Mouse (Mus musculus): ENCODE data around the gene Pgbd5.

DNA sequence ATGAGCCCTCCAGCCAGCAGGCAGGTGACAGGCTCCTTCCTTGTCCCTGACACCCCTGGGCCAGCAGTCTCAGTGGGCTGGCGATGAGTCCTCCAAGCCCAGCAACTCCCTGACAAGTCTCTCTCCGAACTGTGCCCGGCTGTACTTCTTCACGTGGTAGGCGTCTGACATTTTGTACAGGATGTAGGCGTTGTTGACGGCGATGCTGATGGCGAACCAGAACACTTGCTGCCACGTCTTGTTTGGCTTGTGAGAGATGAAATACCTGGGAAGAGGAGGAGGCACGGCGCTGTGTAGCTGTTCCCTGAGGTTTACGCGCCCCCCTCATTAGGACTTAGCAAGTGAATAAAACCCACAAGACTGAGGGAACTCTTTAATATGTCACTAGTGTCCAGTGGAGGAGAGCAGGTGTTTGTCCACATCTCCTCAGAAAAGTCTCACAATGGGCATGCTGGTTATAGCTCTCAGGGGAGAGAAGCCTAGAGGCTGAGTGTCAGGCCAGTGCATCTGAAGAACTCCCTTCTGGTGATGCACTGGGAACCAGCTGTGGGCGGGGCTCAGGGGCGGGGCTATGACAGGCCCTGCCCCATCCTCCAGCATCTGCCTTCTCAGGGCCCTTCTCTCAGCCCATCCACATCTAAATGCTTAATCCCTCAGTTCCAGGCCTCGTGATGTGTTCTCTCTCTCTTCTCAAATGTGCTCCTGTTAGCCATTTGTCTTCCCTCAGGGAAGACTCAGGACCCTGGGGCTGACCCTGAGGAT lies 68.9 kb downstream of the Pgbd5 start:
- TF ChIP-seq CTCF (IDR thresholded peaks at IDR 0.05; ENCODE audit: control insufficient read depth, insufficient read depth, insufficient read length) (no peak), MYOG (IDR thresholded peaks at IDR 0.05; ENCODE audit: control insufficient read depth, extremely low read depth, insufficient read length) (no peak), MAX (IDR thresholded peaks at IDR 0.05) (no peak), USF1 (IDR thresholded peaks at IDR 0.05; ENCODE audit: low read depth) (no peak), CEBPB (IDR thresholded peaks at IDR 0.05; ENCODE audit: low read depth) (no peak), FOSL1 (IDR thresholded peaks at IDR 0.05; ENCODE audit: insufficient read depth, low read length, poor library complexity, severe bottlenecking) (no peak)
